Mouse (Mus musculus): ENCODE measurements around the gene Mfn2. TPM values are rescaled to one million over a fixed set of nuclear protein-coding genes. Genes with fewer than 3 reads are reported as not detected.
A peak's percentile ranks its signal among the peaks of the same experiment; 100 is the strongest.

Gene Mfn2
- polyA plus RNA-seq (2016; fragmentation: Nextera tagmentation; extraction: Ambion mirVana): 25.4 and 27.1 TPM in 2 replicates

- no peaks in the 10 kb centered on the region for H3K9me3 ChIP-seq (replicated peaks)
- ATAC-seq: peak; percentile 95
- peaks cover 35% of the 10 kb centered on the region for H3K36me3 ChIP-seq
- peak within 1 kb of the TSS; percentile 91 for H3K9ac ChIP-seq
- H3K4me1 ChIP-seq: peaks cover 26% of the 10 kb centered on the region
- H3K27ac ChIP-seq: peak within 1 kb of the TSS; percentile 87
- under 1% methylated on average over 59 of the region's 59 CpGs for WGBS (ENCODE audit: insufficient replicate concordance)
- H3K4me3 ChIP-seq: peak within 1 kb of the TSS; percentile 96
- peak within 1 kb of the TSS; percentile 80 for H3K4me2 ChIP-seq
- no peaks in the 10 kb centered on the region for H3K27me3 ChIP-seq (replicated peaks)
These were observed at the start of gene Mfn2 for GRCm38 (mm10) chr4:147904313-147905089. Gene Mfn2, minus strand, starts transcription at chr4:147904704.

GRCm38 (mm10) chr4:147953590-147953989 lies 49.1 kb upstream of the Mfn2 start:
- H3K36me3 ChIP-seq: peaks cover 8% of the 10 kb centered on the region
- no peak overlapping the region for H3K9ac ChIP-seq
- no peaks in the 10 kb centered on the region for H3K9me3 ChIP-seq (replicated peaks)
- no peak overlapping the region for H3K4me3 ChIP-seq
- WGBS (ENCODE audit: insufficient replicate concordance): 5% methylated on average over 4 of the region's 4 CpGs
- H3K27ac ChIP-seq: no peak overlapping the region
- no peak; the same call in 1 of the 2 replicates for ATAC-seq
- no peaks in the 10 kb centered on the region for H3K27me3 ChIP-seq (replicated peaks)
- H3K4me2 ChIP-seq: no peak overlapping the region
- no peaks in the 10 kb centered on the region for H3K4me1 ChIP-seq

- Histone ChIP-seq H3K4me1 (peaks cover 16% of the 10 kb centered on the region), H3K27me3 (replicated peaks) (no peaks in the 10 kb centered on the region), H3K36me3 (peaks cover 66% of the 10 kb centered on the region), H3K4me2 (no peak overlapping the region), H3K9me3 (replicated peaks) (no peaks in the 10 kb centered on the region), H3K4me3 (no peak overlapping the region), H3K27ac (no peak overlapping the region), H3K9ac (no peak overlapping the region)
- 42% methylated on average over 2 of the region's 2 CpGs for WGBS (ENCODE audit: insufficient replicate concordance)
- no peak for ATAC-seq
These were observed 43.0 kb upstream of the Mfn2 start for GRCm38 (mm10) chr4:147947511-147947910.

DNA sequence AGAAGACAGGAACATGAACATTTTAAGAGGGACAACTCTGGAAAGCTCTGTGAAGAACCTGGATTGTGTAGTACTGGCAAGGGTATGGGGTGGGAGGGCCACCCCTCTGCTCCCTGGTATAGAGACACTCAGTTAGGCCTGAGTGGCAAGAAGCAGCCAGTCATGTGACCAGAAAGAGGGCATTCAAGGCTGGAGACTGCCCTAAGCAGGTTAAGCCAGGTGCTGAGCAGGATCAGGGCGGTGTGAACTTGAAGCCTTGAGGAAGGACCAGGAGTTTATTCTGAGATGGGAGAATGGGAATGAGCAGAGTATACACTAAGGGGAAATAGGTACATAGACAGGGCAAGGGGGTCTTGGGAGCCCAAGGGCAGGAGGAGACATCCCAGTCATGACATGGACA lies 38.5 kb upstream of the Mfn2 start:
- Histone ChIP-seq H3K4me3 (peak overlapping the region; percentile 98; the same call in 1 of the 2 replicates), H3K36me3 (peaks cover 58% of the 10 kb centered on the region), H3K27ac (no peak overlapping the region), H3K4me2 (peak overlapping the region; percentile 100), H3K27me3 (replicated peaks) (no peaks in the 10 kb centered on the region), H3K9ac (no peak overlapping the region), H3K9me3 (replicated peaks) (no peaks in the 10 kb centered on the region), H3K4me1 (peaks cover 43% of the 10 kb centered on the region)
- 93% methylated on average over 1 of the region's 1 CpGs for WGBS (ENCODE audit: insufficient replicate concordance)
- ATAC-seq: no peak

- Histone ChIP-seq H3K9ac (peak overlapping the region; percentile 96), H3K36me3 (peaks cover 41% of the 10 kb centered on the region), H3K27ac (peak overlapping the region; percentile 90), H3K4me2 (peak overlapping the region; percentile 100), H3K4me1 (peaks cover 56% of the 10 kb centered on the region), H3K4me3 (peak overlapping the region; percentile 98), H3K27me3 (replicated peaks) (0 out of 2 replicates have a peak, but pooled peaks cover 5% of the 10 kb centered on the region), H3K9me3 (replicated peaks) (no peaks in the 10 kb centered on the region)
- WGBS (ENCODE audit: insufficient replicate concordance): 4% methylated on average over 87 of the region's 88 CpGs
- peak; percentile 75 for ATAC-seq
These were observed 36.8 kb upstream of the Mfn2 start for GRCm38 (mm10) chr4:147941045-147942020.

GRCm38 (mm10) chr4:147940576-147941044 lies 36.1 kb upstream of the Mfn2 start, which contains the start of gene 2510039O18Rik:
Gene 2510039O18Rik, plus strand, starts transcription at chr4:147940895.
- WGBS (ENCODE audit: insufficient replicate concordance): under 1% methylated on average over 32 of the region's 35 CpGs
- Histone ChIP-seq H3K4me3 (peak within 1 kb of the TSS; percentile 98), H3K9ac (peak within 1 kb of the TSS; percentile 96), H3K27ac (peak within 1 kb of the TSS; percentile 90), H3K27me3 (replicated peaks) (0 out of 2 replicates have a peak, but pooled peaks cover 5% of the 10 kb centered on the region), H3K9me3 (replicated peaks) (no peaks in the 10 kb centered on the region), H3K4me2 (peak within 1 kb of the TSS; percentile 100), H3K4me1 (peaks cover 60% of the 10 kb centered on the region), H3K36me3 (peaks cover 34% of the 10 kb centered on the region)
- peak; percentile 77 for ATAC-seq

GRCm38 (mm10) chr4:147940111-147940510 lies 35.6 kb upstream of the Mfn2 start:
- H3K4me3 ChIP-seq: peak overlapping the region; percentile 98; the same call in 1 of the 2 replicates
- no peak overlapping the region; the same call in 1 of the 2 replicates for H3K27ac ChIP-seq
- H3K36me3 ChIP-seq: peaks cover 29% of the 10 kb centered on the region
- peaks cover 65% of the 10 kb centered on the region for H3K4me1 ChIP-seq
- 54% methylated on average over 9 of the region's 9 CpGs for WGBS (ENCODE audit: insufficient replicate concordance)
- ATAC-seq: no peak
- H3K9ac ChIP-seq: no peak overlapping the region
- no peaks in the 10 kb centered on the region for H3K9me3 ChIP-seq (replicated peaks)
- 0 out of 2 replicates have a peak, but pooled peaks cover 5% of the 10 kb centered on the region for H3K27me3 ChIP-seq (replicated peaks)
- peak overlapping the region; percentile 100 for H3K4me2 ChIP-seq

DNA sequence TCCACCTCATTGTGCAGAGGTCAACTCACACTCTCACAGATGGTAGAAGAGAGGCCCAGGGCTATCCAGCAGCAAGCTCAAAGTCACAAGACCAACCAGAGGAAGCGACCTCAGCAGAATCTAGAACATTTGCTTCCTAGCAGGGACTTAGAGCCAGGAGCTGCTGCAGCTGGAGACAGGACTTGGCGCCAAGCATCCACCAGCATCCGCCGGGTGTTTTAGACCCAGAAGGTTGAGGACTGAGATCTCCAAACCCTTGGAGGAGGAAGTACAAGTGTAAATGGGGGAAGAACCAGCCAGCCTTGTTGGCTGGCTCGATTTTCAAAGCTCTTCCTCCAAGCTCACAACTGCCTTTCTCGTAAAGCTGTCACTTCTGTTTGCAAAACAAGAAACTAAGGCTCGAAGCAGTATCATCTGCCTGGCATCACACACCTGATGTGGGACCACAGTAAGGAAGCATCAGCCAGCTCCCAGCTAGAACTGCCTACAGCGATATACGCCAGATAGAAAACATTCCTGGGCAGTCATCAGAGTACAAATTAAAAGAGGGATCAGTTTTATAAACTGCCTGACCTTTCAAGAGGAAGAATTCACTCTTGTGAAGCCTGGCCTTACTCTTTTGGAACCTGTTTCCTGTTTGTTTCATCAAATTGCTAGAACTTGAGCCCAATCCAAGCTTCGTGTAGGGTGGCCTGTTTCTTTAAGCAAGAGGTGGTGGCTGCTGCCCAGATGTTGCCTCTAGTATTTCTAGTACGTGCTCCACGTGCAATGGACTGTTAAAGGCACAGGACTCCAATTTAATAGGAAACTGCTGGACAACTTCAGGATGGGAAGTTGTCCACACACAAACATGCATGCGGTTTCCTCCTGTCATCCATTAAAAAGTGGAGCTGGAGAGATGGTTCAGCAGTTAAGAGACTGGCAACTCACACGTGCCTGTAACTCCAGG lies 33.9 kb upstream of the Mfn2 start:
- Histone ChIP-seq H3K27me3 (replicated peaks) (0 out of 2 replicates have a peak, but pooled peaks cover 5% of the 10 kb centered on the region), H3K27ac (no peak overlapping the region; the same call in 1 of the 2 replicates), H3K4me1 (peaks cover 74% of the 10 kb centered on the region), H3K4me3 (no peak overlapping the region), H3K4me2 (no peak overlapping the region), H3K36me3 (peaks cover 12% of the 10 kb centered on the region), H3K9ac (no peak overlapping the region), H3K9me3 (replicated peaks) (no peaks in the 10 kb centered on the region)
- ATAC-seq: no peak
- 45% methylated on average over 14 of the region's 14 CpGs for WGBS (ENCODE audit: insufficient replicate concordance)

- Histone ChIP-seq H3K27ac (no peak overlapping the region), H3K27me3 (replicated peaks) (0 out of 2 replicates have a peak, but pooled peaks cover 5% of the 10 kb centered on the region), H3K36me3 (peaks cover 2% of the 10 kb centered on the region; the same call in 1 of the 2 replicates), H3K9ac (no peak overlapping the region), H3K4me2 (no peak overlapping the region), H3K4me3 (no peak overlapping the region), H3K4me1 (peaks cover 65% of the 10 kb centered on the region), H3K9me3 (replicated peaks) (no peaks in the 10 kb centered on the region)
- ATAC-seq: no peak
- 62% methylated on average over 5 of the region's 5 CpGs for whole genome bisulfite sequencing (ENCODE audit: insufficient replicate concordance)
These were observed 33.0 kb upstream of the Mfn2 start for GRCm38 (mm10) chr4:147937486-147937885.

GRCm38 (mm10) chr4:147937021-147937420 lies 32.5 kb upstream of the Mfn2 start:
- Histone ChIP-seq H3K27ac (no peak overlapping the region), H3K9ac (peak overlapping the region; percentile 79), H3K4me3 (peak overlapping the region; percentile 69), H3K36me3 (peaks cover 2% of the 10 kb centered on the region; the same call in 1 of the 2 replicates), H3K27me3 (replicated peaks) (0 out of 2 replicates have a peak, but pooled peaks cover 5% of the 10 kb centered on the region), H3K4me1 (peaks cover 60% of the 10 kb centered on the region), H3K9me3 (replicated peaks) (no peaks in the 10 kb centered on the region), H3K4me2 (peak overlapping the region; percentile 93)
- WGBS (ENCODE audit: insufficient replicate concordance): 46% methylated on average over 3 of the region's 3 CpGs
- no peak for ATAC-seq
